ENCODE assay signal across 8 mouse cellular contexts in the genomic region with DNA sequence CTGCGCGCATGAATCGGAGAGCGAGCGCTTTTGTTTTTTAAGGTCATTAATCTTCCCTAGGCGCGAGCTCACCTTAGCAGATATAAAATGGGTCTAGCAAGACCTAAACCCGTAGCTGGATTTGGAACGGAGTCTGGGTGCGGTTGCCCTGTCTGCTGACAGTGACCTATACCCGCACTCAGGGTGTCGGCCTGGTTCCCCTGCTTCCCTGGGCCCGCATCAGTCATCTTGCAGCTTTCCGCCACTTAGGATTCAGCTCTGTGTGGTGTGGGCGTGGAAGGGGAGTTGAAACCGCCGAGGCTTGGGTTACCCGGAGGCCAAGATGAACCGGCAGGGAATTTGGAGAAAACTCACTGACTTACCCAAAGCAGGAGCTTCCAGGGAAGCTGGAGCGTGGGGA. TPM values are rescaled to one million over a fixed set of nuclear protein-coding genes. Genes with fewer than 3 reads are reported as not detected.
DNase-seq lines count a peak whose midpoint lies in the region; ATAC-seq and TF ChIP-seq lines count a peak whose summit lies in the region.

No protein-coding gene starts in this region.

- no peaks in the 10 kb centered on the region for H3K36me3 ChIP-seq in heart, embryonic 11.5 days (ENCODE audit: control insufficient read depth, insufficient read depth, low read length)
- no peaks in the 10 kb centered on the region for H3K36me3 ChIP-seq in liver, embryonic 11.5 days (ENCODE audit: control insufficient read depth, insufficient read depth, low read length)
- no peaks in the 10 kb centered on the region for H3K36me3 ChIP-seq in stomach, postnatal 0 days (ENCODE audit: control insufficient read depth, insufficient read depth, low read length)

- peak; percentile 49 for TF ChIP-seq POLR2A in embryonic fibroblast, embryonic 13.5 days (IDR thresholded peaks at IDR 0.05; ENCODE audit: low read depth, low read length)

- peak; percentile 15 to 42 for DNase-seq in CD8-positive naive resting alpha-beta T cell, adult 2 months (ENCODE audit: low read depth in 2 of 2, low spot score in 2 of 2)
- peak; percentile 87 for DNase-seq in brain, adult 2 months (ENCODE audit: low read depth, low spot score)
- DNase-seq in kidney, adult 9 months: peak; percentile 29
- peak; percentile 62 for DNase-seq in liver, embryonic 11.5 days (ENCODE audit: low spot score)
- DNase-seq in stomach, postnatal 0 days (ENCODE audit: low spot score): peak; percentile 60

- H3K4me1 ChIP-seq in embryonic fibroblast, embryonic 13.5 days (ENCODE audit: control insufficient read depth, insufficient read depth, low read length): no peaks in the 10 kb centered on the region; the same call in 1 of the 2 replicates
- peaks cover 5% of the 10 kb centered on the region; the same call in 1 of the 2 replicates for H3K4me1 ChIP-seq in heart, embryonic 11.5 days (ENCODE audit: control insufficient read depth, insufficient read depth, low read length)
- peaks cover 6% of the 10 kb centered on the region; the same call in 1 of the 2 replicates for H3K4me1 ChIP-seq in liver, embryonic 11.5 days (replicated peaks; ENCODE audit: control insufficient read depth, insufficient read depth, low read length)
- H3K4me1 ChIP-seq in stomach, postnatal 0 days (replicated peaks; ENCODE audit: control insufficient read depth, insufficient read depth): no peaks in the 10 kb centered on the region

- no peak for TF ChIP-seq CTCF in embryonic fibroblast, embryonic 13.5 days (IDR thresholded peaks at IDR 0.05; ENCODE audit: borderline replicate concordance, insufficient read depth, low read length)
- TF ChIP-seq CTCF in stomach, postnatal 0 days (IDR thresholded peaks at IDR 0.05; ENCODE audit: low read depth): no peak

- H3K4me2 ChIP-seq in heart, embryonic 11.5 days: peak overlapping the region; percentile 91
- H3K4me2 ChIP-seq in liver, embryonic 11.5 days: peak overlapping the region; percentile 98
- H3K4me2 ChIP-seq in stomach, postnatal 0 days (replicated peaks; ENCODE audit: low read depth): peak overlapping the region; percentile 82

- H3K27ac ChIP-seq in embryonic fibroblast, embryonic 13.5 days (ENCODE audit: insufficient read depth, low read length): peak overlapping the region; percentile 29
- H3K27ac ChIP-seq in heart, embryonic 11.5 days (ENCODE audit: low read depth, low read length): 0 out of 2 replicates have a peak overlapping the region, but pooled peaks have one; percentile 41
- peak overlapping the region; percentile 25; the same call in 1 of the 2 replicates for H3K27ac ChIP-seq in liver, embryonic 11.5 days (ENCODE audit: low read depth, low read length)
- H3K27ac ChIP-seq in stomach, postnatal 0 days (replicated peaks): peak overlapping the region; percentile 82

- no peaks in the 10 kb centered on the region for H3K9me3 ChIP-seq in heart, embryonic 11.5 days (replicated peaks; ENCODE audit: control insufficient read depth, low read length)
- no peaks in the 10 kb centered on the region for H3K9me3 ChIP-seq in liver, embryonic 11.5 days (ENCODE audit: control insufficient read depth, low read length)
- no peaks in the 10 kb centered on the region for H3K9me3 ChIP-seq in stomach, postnatal 0 days (ENCODE audit: control insufficient read depth, low read length)

- peak; percentile 69 for ATAC-seq in heart, embryonic 11.5 days (replicated peaks; ENCODE audit: insufficient number of reproducible peaks, low FRiP score, low TSS enrichment)
- ATAC-seq in liver, embryonic 11.5 days (replicated peaks; ENCODE audit: low FRiP score): peak; percentile 56
- ATAC-seq in monocyte, adult 5-6 weeks (replicated peaks; ENCODE audit: insufficient number of reproducible peaks, low FRiP score, low TSS enrichment, poor library complexity, severe bottlenecking): peak; percentile 38; the same call in 1 of the 2 replicates
- peak; percentile 80 for ATAC-seq in stomach, postnatal 0 days (ENCODE audit: low FRiP score, low TSS enrichment)

- no peak for TF ChIP-seq EP300 in stomach, postnatal 0 days (optimal IDR thresholded peaks at IDR 0.05)

- H3K4me3 ChIP-seq in embryonic fibroblast, embryonic 13.5 days (ENCODE audit: insufficient read depth, low read length): peak overlapping the region; percentile 80
- H3K4me3 ChIP-seq in heart, embryonic 11.5 days (ENCODE audit: low read depth, low read length): peak overlapping the region; percentile 89
- peak overlapping the region; percentile 87 for H3K4me3 ChIP-seq in liver, embryonic 11.5 days (ENCODE audit: low read depth, low read length)
- H3K4me3 ChIP-seq in stomach, postnatal 0 days (ENCODE audit: low read depth, low read length): peak overlapping the region; percentile 83

- WGBS in heart, embryonic 11.5 days (ENCODE audit: insufficient replicate concordance): under 1% methylated on average over 20 of the region's 20 CpGs
- WGBS in liver, embryonic 11.5 days: 2% methylated on average over 20 of the region's 20 CpGs
- WGBS in stomach, postnatal 0 days: under 1% methylated on average over 20 of the region's 20 CpGs

- no peaks in the 10 kb centered on the region for H3K27me3 ChIP-seq in heart, embryonic 11.5 days (ENCODE audit: control insufficient read depth, insufficient read depth, low read length)
- peaks cover 2% of the 10 kb centered on the region; the same call in 1 of the 2 replicates for H3K27me3 ChIP-seq in liver, embryonic 11.5 days (replicated peaks; ENCODE audit: control insufficient read depth, insufficient read depth, low read length)
- H3K27me3 ChIP-seq in stomach, postnatal 0 days (ENCODE audit: control insufficient read depth, insufficient read depth, low read length): no peaks in the 10 kb centered on the region

- peak overlapping the region; percentile 88 for H3K9ac ChIP-seq in heart, embryonic 11.5 days (ENCODE audit: low read depth, low read length)
- peak overlapping the region; percentile 83 for H3K9ac ChIP-seq in liver, embryonic 11.5 days (ENCODE audit: low read depth, low read length)
- H3K9ac ChIP-seq in stomach, postnatal 0 days (ENCODE audit: low read length): peak overlapping the region; percentile 78

RNA-seq across cellular contexts. Expression of a gene that starts 0.6 kb away (rescaled TPM):
- 13.0 and 16.5 TPM in 2 replicates for polyA plus RNA-seq in embryonic fibroblast, embryonic 13.5 days (2011; ENCODE audit: insufficient read length, low read depth, missing spikeins)
- 7.4 and 8.5 TPM in 2 replicates for polyA plus RNA-seq in heart, embryonic 11.5 days (2014; fragmentation: Nextera tagmentation; extraction: Ambion mirVana)
- polyA plus RNA-seq in liver, embryonic 11.5 days (2014; fragmentation: Nextera tagmentation; extraction: Ambion mirVana): 5.2 and 6.1 TPM in 2 replicates
- total RNA-seq in monocyte, adult 5-6 weeks (2017): 1.7 to 5.8 TPM (median 2.2 TPM) in 3 replicates
- 6.8 and 7.1 TPM in 2 replicates for polyA plus RNA-seq in stomach, postnatal 0 days (2015; fragmentation: Nextera tagmentation; extraction: Ambion mirVana)

RNA-seq across cellular contexts. Expression of a gene that starts 18.4 kb away (rescaled TPM):
- not detected in 2 replicates for polyA plus RNA-seq in embryonic fibroblast, embryonic 13.5 days (2011; ENCODE audit: insufficient read length, low read depth, missing spikeins)
- polyA plus RNA-seq in heart, embryonic 11.5 days (2014; fragmentation: Nextera tagmentation; extraction: Ambion mirVana): 0.13 TPM in 1 of 2 replicates, not detected in the other
- polyA plus RNA-seq in liver, embryonic 11.5 days (2014; fragmentation: Nextera tagmentation; extraction: Ambion mirVana): 0.05 and 0.06 TPM in 2 replicates
- total RNA-seq in monocyte, adult 5-6 weeks (2017): not detected in 3 replicates
- polyA plus RNA-seq in stomach, postnatal 0 days (2015; fragmentation: Nextera tagmentation; extraction: Ambion mirVana): 0.16 and 0.22 TPM in 2 replicates

RNA-seq across cellular contexts. Expression of a gene that starts 34.5 kb away (rescaled TPM):
- 15.0 and 16.0 TPM in 2 replicates for polyA plus RNA-seq in embryonic fibroblast, embryonic 13.5 days (2011; ENCODE audit: insufficient read length, low read depth, missing spikeins)
- 14.8 and 15.4 TPM in 2 replicates for polyA plus RNA-seq in heart, embryonic 11.5 days (2014; fragmentation: Nextera tagmentation; extraction: Ambion mirVana)
- 52.5 and 52.7 TPM in 2 replicates for polyA plus RNA-seq in liver, embryonic 11.5 days (2014; fragmentation: Nextera tagmentation; extraction: Ambion mirVana)
- 6.4 to 20.7 TPM (median 13.2 TPM) in 3 replicates for total RNA-seq in monocyte, adult 5-6 weeks (2017)
- 9.3 and 9.5 TPM in 2 replicates for polyA plus RNA-seq in stomach, postnatal 0 days (2015; fragmentation: Nextera tagmentation; extraction: Ambion mirVana)

Comparison
In these comparisons a context has a peak if more than half of its experiments do, and no peak if none do; other contexts are left out.
1. Peak in every context shown above with its lines: DNase-seq, ATAC-seq, H3K4me3 ChIP-seq and H3K27ac ChIP-seq.
2. DNase-seq: peak in every context shown above with its lines; median percentile 87 in brain, adult 2 months; 62 in liver, embryonic 11.5 days; 60 in stomach, postnatal 0 days; 29 in kidney, adult 9 months; 28 in CD8-positive naive resting alpha-beta T cell, adult 2 months.
3. H3K27ac ChIP-seq: peak in every context shown above with its lines; median percentile 82 in stomach, postnatal 0 days; 41 in heart, embryonic 11.5 days; 29 in embryonic fibroblast, embryonic 13.5 days; 25 in liver, embryonic 11.5 days.